Mouse (Mus musculus) CD4-positive, CD25-positive, alpha-beta regulatory T cell, adult 2 months (primary cell): Measurements from ENCODE around the gene Zmynd10.

Experiments
- DNase-seq: peaks from one replicate; pipeline ENCODE4 v3.0.0-alpha.2; 2012; ENCODE audit warnings: low read depth, low spot score

The Zmynd10 gene

GRCm38 (mm10) chr9:107547026-107547425 lies at the start of gene Zmynd10:
Zmynd10 (plus strand) TSS chr9:107547298.
- DNase-seq: peak; percentile 93

GRCm38 (mm10) chr9:107500708-107501286 lies 46.3 kb upstream of the Zmynd10 start:
- no peak for DNase-seq

- DNase-seq: no peak
Observed at GRCm38 (mm10) chr9:107502131-107502846, 44.8 kb upstream of the Zmynd10 start.

- DNase-seq: no peak
Observed at GRCm38 (mm10) chr9:107504662-107505537, 42.2 kb upstream of the Zmynd10 start.

- no peak for DNase-seq
Observed at GRCm38 (mm10) chr9:107508266-107508665, 38.8 kb upstream of the Zmynd10 start.

GRCm38 (mm10) chr9:107510384-107511100 lies 36.6 kb upstream of the Zmynd10 start:
- no peak for DNase-seq

GRCm38 (mm10) chr9:107511436-107511835 lies 35.7 kb upstream of the Zmynd10 start:
- DNase-seq: no peak

- no peak for DNase-seq
Observed at GRCm38 (mm10) chr9:107512326-107512725, 34.8 kb upstream of the Zmynd10 start.

- DNase-seq: peak; percentile 88
Observed at GRCm38 (mm10) chr9:107514303-107514955, 32.7 kb upstream of the Zmynd10 start.

- DNase-seq: no peak
Observed at GRCm38 (mm10) chr9:107520331-107520730, 26.8 kb upstream of the Zmynd10 start.

GRCm38 (mm10) chr9:107521190-107521589 lies 25.9 kb upstream of the Zmynd10 start:
- peak; percentile 47 for DNase-seq

GRCm38 (mm10) chr9:107521711-107522399 lies 25.2 kb upstream of the Zmynd10 start:
- DNase-seq: peak; percentile 58

GRCm38 (mm10) chr9:107522400-107522711 lies 24.7 kb upstream of the Zmynd10 start:
- no peak for DNase-seq

GRCm38 (mm10) chr9:107526198-107527026 lies 20.7 kb upstream of the Zmynd10 start:
- peak; percentile 85 for DNase-seq

GRCm38 (mm10) chr9:107533791-107534407 lies 13.2 kb upstream of the Zmynd10 start, which contains the start of gene Tmem115:
Tmem115 (plus strand) TSS chr9:107533945.
- peak; percentile 94 for DNase-seq

GRCm38 (mm10) chr9:107534408-107535202 lies 12.5 kb upstream of the Zmynd10 start:
- DNase-seq: no peak

- no peak for DNase-seq
Observed at GRCm38 (mm10) chr9:107538231-107538630, 8.9 kb upstream of the Zmynd10 start.

GRCm38 (mm10) chr9:107538711-107539110 lies 8.4 kb upstream of the Zmynd10 start:
- DNase-seq: no peak
